Mouse (Mus musculus): Measurements from ENCODE around the gene Fam83f.
"Not testable (repeated sequence)": the region's sequence is repeated elsewhere in the genome, so short reads cannot be mapped to it uniquely, and the experiment has no call there.

Gene Fam83f

DNA sequence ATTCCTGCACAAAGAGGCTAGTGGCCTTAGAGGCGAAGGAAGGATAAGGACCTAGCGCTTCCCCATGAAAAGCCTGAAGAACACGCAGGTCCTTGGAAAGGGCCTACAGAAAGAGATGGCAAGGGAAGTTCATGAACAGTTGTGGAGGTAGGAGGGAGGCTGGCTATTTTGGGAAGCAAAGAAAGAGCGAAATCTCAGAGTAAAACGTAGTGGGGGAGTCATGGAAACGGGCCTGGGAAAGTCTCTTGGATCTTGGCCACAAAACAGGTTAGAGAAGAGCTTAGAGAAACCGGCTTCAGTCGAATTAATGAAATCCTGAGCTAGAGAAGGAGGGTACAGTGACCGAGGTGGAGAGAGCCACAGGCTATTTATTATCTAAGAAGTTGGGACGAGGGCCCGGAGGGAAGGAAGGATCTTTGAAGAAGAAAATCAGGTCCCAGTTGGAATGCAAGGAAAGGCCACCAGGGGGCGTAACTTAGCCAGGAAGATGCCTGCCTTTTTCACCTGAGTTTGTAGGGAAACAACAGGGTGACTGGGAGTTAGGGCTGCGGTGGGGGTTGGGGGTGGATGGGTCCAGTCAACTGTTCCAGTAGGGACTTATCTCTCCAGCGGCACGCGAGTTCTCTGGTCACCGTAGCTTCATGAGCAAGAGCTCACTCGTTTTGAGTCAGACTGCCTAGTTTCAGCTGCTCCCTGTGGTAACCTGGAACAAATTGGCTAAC lies 34.3 kb downstream of the Fam83f start:
- DNase-seq (ENCODE audit: low read depth), result peak; percentile 79

DNA sequence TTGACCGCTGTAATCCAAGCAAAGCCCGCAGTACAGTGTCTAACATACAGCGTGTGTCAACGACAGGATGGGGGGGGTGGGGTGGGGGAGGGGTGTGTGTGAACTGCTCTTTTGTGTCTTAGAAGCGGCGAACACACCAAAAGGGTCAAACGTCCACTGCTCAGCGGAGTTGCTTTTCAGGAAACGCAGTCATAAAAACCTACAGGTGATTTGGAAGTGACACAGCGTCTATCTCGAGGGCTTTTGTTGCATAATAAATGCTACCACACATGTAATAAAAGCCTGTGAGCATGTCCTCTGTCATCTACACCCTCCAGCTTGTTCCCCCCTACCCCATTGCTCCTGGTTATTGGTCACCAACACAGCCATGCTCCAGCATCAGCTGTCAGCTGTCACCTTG lies 34.9 kb downstream of the Fam83f start:
- DNase-seq (ENCODE audit: low read depth), result peak; percentile 66

DNA sequence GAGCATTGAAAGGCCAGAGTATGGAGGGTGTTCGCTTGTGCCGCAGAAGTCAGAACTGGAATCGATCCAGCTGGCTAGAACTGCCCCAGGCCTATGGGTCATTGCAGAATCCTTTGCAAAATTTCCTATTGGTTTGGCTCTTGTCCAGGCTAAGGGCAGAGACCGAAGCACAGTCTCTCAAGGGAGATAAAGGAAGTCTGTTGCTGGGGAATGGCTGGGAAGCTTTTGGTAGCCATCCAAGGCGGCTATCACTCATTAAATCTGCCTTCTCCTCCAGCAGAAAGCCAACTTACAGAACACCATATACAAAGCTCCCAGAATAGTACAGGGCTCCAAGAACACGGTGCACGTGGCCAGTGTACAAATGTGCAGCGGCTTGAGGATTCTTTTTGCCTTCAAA lies 35.4 kb downstream of the Fam83f start:
- DNase-seq (ENCODE audit: low read depth), result peak; percentile 80

DNA sequence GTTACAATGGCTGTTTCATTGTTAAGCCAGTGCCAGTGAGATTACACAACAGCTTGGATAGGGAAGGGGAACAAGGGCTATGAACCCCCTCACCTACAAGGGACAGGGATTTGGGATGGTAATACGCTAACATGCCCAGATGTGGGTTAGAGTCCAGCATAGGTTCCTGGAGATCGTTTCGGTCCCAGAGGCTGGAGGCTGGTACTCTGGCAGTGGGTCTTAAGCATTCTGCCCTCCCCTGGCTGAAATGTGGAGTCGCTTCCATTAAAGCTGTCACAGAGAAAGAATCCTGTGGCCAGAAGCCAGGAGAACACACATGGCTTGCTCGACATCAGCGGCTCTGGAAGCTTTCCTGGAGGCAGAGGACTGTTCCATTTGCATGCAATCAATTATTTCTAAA lies 37.9 kb downstream of the Fam83f start:
- peak; percentile 45 for DNase-seq (ENCODE audit: low read depth)

DNA sequence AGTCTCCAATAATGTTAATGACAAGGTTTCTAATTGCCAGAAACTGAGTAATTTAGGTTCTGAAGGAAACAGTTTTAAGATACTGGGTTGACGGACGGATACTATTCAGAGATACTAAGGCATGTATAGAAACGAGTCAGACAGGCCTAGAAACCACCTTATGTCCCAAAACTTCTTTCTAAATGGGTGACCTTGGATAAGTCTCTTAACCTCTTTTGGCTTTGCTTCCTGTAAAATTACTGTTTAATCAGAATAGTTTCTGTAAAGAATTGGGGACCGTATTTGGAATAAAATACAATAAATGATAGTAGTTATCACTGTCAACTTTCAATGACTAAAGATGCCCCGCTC lies 38.6 kb downstream of the Fam83f start:
- no peak for DNase-seq (ENCODE audit: low read depth)

DNA sequence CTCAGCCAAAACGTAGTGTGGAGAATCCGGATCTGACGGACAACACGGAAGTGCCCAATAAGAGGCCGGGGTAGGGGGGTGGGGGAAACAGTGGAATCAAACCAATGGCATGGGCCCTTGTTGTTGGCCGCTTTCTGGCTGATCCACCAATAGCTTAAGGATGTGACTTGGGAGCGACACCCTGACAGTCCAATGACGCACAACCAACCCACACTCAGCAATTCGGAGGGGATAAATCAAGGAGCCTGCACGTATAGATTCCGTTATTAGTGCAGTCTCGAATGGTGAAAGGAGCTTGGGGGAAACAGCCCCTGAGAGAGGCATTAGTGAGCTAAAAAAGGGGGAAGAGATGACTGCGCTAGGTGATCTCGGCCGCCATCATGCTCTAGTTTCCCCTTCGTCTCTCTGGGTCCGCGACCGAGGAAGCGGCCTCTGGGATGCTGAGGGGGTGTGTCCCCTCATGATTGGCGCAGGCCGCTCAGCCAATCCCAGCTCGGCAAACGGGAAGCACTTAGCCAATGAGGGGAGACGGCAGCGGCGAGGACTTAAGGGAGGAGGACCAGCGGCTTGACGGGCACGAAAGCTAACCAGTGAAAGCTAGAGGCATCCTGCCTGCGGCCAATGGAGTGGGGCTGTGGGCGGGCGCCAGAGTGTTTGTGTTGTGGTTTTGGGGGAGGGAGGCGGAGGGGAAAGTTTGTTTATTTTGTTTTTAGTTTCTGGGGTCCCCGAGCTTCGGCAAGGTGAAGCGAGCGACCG lies 39.1 kb downstream of the Fam83f start, which contains the start of gene Tnrc6b:
TSS of gene Tnrc6b (plus strand) at position 706 of the 756 bp plus-strand sequence.
- DNase-seq (ENCODE audit: low read depth), result peak; percentile 100

DNA sequence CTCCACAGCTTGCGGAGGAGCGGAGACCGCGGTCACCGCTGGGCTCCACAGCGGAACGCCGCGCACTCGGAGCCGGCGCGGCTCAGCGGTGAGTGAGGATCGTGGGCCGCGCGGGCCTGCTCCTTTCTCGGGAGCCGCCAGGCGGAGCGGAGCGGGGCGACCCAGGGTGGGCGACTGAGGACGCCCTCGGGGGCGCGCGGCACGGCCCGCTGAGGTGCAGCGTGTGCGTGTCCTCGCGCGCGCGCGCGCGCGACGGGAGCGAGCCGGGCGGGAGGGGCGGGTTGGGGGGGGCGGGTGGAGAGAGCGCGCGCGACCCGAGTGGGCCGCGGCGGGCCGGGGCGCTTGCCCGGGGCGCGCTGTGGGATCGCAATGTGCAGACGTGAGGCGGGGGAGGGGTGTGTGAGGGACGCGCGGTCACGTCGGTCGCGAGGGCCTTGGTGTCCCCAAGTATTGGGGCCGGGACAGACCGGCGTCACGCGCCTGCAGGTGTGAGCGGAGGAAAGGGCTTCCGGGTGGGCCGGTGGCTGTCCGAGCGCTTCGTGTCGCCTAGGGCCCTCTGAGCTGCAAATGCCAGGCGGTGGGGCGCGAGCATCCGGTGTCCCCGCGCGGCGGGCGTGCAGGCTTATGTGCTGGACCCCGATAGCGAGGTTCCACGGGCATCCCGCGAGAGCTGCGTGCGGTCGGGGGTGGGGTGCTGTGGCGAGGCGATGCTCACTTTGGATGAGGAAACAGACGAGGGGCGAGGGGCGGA lies 39.9 kb downstream of the Fam83f start:
- peak; percentile 65 for DNase-seq (ENCODE audit: low read depth)

DNA sequence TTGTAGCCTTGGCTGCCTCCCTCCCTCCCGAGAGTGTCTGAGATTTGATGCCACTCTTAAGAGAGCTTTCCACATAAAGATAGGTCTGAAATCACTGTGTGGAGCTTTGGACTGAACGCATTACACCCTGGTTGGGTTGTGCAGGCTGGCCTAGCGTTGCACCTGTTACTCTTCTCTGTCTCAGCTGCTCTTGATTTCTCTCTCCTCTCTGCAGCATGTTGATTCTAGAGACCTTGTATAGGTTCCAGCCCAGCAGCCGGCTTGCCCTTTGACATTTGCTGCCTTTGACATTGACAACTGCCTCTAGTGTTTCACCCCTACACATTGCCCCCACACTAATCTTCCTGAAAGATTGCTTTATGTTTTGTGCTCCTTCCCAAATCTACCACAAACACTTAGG lies 42.7 kb downstream of the Fam83f start:
- DNase-seq (ENCODE audit: low read depth), result no peak

DNA sequence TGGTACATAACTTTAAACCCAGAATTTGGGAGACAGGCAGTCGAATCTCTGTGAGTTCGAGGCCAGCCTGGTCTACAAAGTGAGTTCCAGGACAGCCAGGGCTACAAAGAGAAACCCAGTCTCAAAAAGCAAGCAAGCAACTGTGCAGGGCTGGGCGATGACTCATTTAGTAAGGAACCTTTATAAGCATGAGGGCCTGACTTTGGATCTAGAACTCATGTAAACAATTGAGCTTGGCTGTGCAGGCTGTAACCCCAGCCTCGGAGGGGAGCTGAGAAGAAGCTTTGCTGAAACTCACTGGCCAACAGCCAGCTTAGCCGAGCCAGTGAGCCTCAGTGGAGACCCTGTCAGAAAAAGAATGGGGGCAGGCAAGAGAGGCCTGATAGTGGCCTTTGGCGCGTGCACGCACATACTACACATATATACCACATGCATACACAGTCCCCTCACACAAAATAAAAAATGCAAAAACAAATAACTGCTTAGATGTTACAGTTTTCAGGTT lies 45.0 kb downstream of the Fam83f start:
- peak; percentile 46 for DNase-seq (ENCODE audit: low read depth)

DNA sequence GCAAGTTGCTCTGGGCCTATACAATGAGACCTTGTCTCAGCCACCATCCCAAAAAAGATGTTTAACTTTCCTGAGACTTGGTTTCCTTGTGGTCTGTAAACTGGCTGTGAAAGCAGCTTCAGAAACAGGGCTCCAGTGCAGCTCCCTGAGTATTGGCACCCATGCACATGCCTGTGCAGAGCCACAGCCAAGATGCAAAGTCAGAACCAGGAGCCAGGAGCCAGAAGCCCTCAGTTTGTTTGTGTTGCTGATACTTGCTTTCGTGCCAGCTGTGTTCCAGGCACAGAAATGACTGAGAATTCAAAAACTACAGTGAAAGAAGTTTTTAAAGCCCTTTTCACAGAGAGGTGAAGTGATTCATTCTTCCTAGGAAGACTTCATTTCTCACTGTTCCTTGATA lies 45.8 kb downstream of the Fam83f start:
- DNase-seq (ENCODE audit: low read depth), result no peak

DNA sequence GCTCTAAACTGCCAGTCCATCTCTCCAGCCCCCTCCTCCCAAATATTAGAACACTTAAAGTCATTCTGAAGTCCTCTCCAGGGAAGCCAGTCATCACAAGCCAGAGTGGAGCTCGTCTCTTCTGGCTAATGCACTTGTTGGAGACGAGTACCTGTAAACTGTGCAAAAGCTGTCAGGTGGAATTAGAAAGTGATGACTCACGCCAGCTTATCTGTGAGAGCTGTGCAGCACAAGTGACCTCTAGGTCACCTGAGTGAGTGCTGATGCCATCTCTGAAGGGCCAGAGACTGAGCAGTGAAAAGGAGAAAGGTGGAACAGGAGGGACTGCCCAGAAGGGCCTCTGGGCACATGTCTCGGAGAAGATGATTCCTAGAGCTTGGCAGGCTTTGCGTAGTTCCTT lies 48.6 kb downstream of the Fam83f start:
- no peak for DNase-seq (ENCODE audit: low read depth)

DNA sequence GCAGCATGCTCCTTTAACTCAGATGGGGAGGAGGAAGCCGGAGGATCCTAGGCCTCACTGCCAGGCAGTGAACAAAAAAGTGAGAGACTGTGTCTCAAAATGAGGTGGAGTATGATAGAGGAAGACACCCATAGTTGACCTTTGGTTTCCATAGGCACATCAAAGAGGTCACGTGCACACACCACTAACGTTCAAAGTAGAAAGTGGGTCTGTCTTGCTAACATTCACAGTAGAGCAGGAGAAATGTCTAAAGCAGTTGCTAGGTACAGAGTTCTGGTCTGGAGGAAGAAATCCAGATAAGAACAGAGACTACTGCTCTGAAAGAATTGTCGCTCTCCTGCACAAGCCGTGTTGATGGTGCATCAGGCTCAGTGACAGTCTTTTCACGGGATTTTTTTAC lies 50.2 kb downstream of the Fam83f start:
- no peak for DNase-seq (ENCODE audit: low read depth)

DNA sequence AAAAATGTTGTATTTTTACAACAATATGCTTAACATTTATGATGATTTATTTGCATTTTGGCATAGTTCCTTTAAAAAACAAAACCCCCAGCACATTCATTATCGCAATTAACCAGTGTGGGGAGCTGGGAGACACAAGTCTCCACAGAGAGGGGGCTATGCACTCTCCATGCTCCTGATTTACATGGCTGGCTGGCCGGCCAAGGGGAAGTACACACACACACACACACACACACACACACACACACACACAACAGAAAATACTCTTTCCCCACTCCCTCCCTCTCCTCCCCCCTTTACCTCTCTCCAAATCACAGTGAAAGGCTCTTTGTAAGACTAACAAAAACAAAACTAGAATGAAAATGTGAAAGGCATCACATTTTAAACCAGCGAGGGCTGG lies 50.7 kb downstream of the Fam83f start:
- no peak for DNase-seq (ENCODE audit: low read depth)

DNA sequence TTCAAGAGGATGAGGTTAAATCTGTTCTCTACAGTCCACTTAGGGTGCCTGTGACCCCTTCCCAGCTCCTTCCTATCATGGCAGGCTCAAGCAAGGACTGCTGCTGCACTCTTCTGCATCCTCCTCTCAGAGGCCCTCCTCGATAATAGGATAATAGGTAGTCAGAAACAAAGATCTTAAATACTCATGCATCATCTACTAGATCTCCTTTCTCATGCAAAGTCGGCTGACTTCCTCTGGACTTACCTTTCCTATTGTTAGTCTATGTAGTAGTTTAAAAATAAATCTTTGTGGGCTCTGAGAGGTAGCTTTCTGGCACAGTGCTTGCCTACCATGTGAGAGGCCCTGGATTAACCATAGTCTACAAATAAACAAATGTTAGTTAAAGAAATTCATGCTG lies 57.8 kb downstream of the Fam83f start:
- no peak for DNase-seq (ENCODE audit: low read depth)

DNA sequence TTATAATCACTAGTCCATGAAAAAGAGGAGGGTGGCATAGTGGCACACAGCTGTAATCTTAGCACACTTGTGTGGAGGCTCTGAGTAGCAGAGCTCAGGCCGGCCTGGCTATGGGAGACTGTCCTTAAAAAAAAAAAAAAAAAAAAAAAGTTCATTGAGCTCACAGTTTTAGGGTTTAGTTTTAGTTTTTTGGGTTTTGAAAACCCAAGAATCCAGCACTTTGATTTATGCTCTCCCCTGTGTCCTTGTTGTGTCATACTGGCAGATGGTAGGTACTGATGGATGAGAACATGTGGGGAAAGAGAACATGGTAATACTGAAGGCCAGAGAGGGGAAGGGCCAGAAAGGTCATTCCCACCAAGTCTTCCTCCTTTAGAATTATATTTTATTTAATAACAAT lies 59.4 kb downstream of the Fam83f start:
- no peak for DNase-seq (ENCODE audit: low read depth)

DNA sequence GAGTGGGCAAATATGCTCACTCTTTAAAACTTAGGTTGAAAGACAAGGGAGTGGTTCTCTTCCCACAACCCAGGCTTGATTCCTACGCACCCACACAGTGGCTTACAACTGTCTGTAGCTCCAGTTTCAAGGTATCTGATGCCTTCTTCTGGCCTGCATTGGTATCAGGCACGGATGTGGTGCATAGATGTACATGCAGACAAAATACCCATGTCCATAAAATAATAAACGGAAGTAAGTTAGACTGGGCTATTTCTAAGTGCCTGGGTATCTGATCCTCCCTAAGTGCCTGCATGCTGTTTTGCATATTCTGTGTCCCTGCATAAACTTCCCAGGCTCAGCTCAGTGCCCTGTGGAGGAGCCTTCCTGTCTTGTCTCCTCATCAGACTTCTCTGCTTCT lies 59.9 kb downstream of the Fam83f start:
- no peak for DNase-seq (ENCODE audit: low read depth)

DNA sequence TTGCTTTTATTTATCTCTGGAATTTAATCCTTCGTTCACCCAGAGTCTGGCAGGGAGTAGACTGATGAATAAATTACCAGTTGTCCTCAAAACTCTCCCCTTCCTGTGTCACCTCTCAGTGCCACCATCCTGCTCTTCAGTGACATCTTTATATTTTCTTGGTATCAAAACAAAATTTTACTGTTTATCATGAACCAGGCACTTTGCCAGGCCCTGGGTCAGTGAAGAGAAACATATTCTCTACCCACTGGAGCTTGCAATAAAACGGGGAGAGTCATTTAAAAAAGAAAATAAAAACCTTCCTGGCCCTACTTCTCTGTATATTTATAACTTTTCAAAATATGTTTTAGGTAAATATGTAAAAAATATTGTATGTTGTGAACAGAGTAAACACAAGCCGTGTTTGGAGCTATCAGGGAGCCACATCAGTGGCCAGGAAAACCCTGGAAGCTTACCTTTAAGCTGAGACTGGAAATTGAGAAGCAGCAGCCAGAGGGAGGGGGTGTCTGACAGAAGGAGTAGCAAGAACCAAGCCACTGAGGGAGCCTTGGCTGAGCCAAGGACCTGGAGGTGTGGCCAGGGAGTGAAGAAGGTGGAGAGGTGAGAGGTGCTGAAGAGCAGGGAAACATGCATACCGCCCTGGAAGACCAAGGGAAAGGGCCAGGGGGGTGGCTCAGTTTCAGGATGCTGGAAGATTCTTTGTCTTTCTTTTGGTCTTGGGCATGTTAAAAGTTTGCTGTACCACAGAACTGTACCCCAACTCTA lies 60.8 kb downstream of the Fam83f start:
- DNase-seq (ENCODE audit: low read depth), result no peak

DNA sequence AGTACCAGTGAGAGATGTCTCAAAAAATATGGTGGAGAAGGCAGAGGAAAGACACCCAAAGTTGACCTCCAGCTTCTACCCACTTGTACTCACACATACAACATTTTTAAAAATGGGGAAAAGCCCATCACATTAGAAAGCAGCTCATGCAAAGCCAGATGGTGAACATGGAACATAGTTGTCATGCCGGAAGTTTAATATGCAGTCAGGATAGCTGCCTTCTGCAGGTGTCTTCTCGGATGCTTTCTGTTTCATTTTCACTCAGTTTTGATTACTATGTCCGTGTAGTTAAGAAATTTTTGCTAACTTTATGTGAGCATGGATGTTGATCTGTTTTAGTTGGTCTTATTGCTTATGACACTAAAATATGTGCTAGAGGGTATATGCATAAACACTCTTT lies 63.7 kb downstream of the Fam83f start:
- no peak for DNase-seq (ENCODE audit: low read depth)

DNA sequence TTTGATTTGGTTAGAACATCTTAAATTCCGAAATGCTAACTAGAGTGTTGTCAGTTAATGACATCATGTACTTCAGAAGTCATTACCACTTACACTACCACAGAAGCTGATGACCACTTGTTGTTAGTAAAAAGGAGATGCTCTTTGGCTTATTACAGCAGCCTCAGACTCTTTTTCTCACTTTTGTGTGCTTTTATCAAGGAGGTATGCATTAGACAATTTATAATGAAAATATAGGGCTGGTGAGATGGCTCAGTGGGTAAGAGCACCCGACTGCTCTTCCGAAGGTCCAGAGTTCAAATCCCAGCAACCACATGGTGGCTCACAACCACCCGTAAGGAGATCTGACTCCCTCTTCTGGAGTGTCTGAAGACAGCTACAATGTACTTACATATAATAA lies 64.1 kb downstream of the Fam83f start:
- not testable (repeated sequence) for DNase-seq (ENCODE audit: low read depth)

DNA sequence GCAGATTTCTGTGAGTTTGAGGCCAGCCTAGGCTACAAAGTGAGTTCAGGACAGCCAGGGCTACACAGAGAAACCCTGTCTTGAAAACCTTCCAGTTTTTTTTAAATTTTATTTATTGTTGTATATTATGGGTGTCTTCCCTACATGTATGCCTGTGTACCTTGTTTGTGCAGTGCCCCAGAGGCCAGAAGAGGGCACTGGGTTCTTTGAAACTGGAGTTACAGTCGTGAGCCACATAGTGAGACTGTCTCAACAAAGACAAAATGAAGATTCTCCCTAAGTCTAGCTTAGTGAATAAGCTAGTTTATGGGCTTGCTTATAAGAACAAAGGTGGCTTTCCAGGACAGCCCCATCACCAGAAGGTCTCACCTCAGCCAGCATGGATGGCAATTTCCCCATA lies 64.9 kb downstream of the Fam83f start:
- peak; percentile 58 for DNase-seq (ENCODE audit: low read depth)

DNA sequence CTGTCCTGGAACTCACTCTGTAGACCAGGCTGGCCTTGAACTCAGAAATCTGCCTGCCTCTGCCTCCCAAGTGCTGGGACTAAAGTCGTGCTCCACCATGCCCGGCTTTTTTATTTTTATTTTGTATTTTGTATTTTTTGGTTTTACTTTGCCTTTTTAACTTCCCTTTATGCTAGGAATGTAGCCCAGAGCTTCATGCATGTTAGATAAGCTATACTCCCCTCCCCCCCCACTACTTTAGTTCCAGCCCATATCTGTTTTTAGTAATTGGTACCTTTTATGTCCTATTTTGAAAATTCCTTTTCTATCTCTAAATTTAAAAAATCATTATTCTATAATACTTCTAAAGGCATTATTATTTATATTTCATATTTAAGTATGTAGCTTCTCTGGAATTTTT lies 66.6 kb downstream of the Fam83f start:
- DNase-seq (ENCODE audit: low read depth), result no peak

DNA sequence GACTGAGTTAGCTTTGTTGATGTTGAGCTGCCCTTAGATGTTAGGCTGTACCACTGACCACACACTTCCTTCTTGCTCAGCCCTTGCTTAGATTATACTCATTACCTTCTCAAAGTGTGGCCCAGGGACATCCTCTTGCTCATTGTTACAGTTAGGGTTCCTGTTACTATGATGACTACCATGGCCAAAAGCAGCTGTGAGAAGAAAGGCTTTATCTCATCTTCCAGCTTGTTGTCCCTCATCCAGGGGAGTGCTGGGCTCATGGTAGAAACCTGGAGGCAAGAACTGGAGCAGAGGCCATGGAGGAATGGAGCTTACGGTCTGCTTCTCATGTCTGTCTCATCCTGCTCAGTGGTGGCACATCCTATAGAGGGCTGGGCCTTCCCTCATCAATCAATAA lies 68.3 kb downstream of the Fam83f start:
- DNase-seq (ENCODE audit: low read depth), result peak; percentile 86

Data from 416B (cell line).